Mouse (Mus musculus) heart, embryonic 16.5 days (tissue): ENCODE measurements around the gene Pa2g4. TPM values are rescaled to one million over a fixed set of nuclear protein-coding genes. Genes with fewer than 3 reads are reported as not detected.
A peak's percentile ranks its signal among the peaks of the same experiment; 100 is the strongest.

Experiments used
- ATAC-seq: fragments of 200-750 bp; cut with Nextera tagmentation; replicated peaks from 2 replicates; pipeline ENCODE4 v1.8.0; 2017; ENCODE audit warnings: moderate number of reproducible peaks; ENCODE audit not compliant: insufficient read depth, low FRiP score; ENCODE audit errors: extremely low read depth
- H3K27ac ChIP-seq: fragments of 300-500 bp; sonication (generic); 2 replicates; pipeline ENCODE4 v1.5.1; 2014; ENCODE audit warnings: mild to moderate bottlenecking, low read length, control low read depth, moderate library complexity
- H3K27me3 ChIP-seq: fragments of 300-500 bp; sonication (generic); 2 replicates; pipeline ENCODE4 v1.6.1; 2014; ENCODE audit warnings: low read length, mixed read lengths; ENCODE audit not compliant: control insufficient read depth, insufficient read depth
- H3K36me3 ChIP-seq: fragments of 300-500 bp; sonication (generic); 2 replicates; pipeline ENCODE4 v1.6.1; 2014; ENCODE audit not compliant: control insufficient read depth, insufficient read depth
- H3K4me1 ChIP-seq: fragments of 300-500 bp; sonication (generic); 2 replicates; pipeline ENCODE4 v1.6.1; 2014; ENCODE audit warnings: low read length, mixed read lengths; ENCODE audit not compliant: control insufficient read depth, insufficient read depth
- H3K4me2 ChIP-seq: fragments of 300-500 bp; sonication (generic); 2 replicates; pipeline ENCODE4 v1.6.1; 2014; ENCODE audit warnings: low read depth, mild to moderate bottlenecking, control low read depth, low read length
- H3K4me3 ChIP-seq: fragments of 300-500 bp; sonication (generic); 2 replicates; pipeline ENCODE4 v1.5.1; 2014; ENCODE audit warnings: mild to moderate bottlenecking, control low read depth, low read length
- H3K9ac ChIP-seq: fragments of 300-500 bp; sonication (generic); 2 replicates; pipeline ENCODE4 v1.6.1; 2014; ENCODE audit warnings: low read length, control low read depth
- H3K9me3 ChIP-seq: fragments of 300-500 bp; sonication (generic); replicated peaks from 2 replicates; pipeline ENCODE4 v1.6.1; 2016; ENCODE audit warnings: low read length; ENCODE audit not compliant: control insufficient read depth
- WGBS: fragments of 180-500 bp; shearing (Covaris S2); extraction: QIAGEN DNeasy Blood & Tissue Kit; methylation state at CpG from one replicate; pipeline ENCODE4 v1.1.7; 2014; 5-methylcytosine and 5-hydroxymethylcytosine counted together
- polyA plus RNA-seq: library from polyadenylated mRNA; unstranded; fragments of >200 nt; fragmentation: Nextera tagmentation; extraction: Ambion mirVana; gene quantifications from 2 replicates; pipeline ENCODE4 v1.2.1, GENCODE M21; 2015

The Pa2g4 gene
- polyA plus RNA-seq, 1 experiment from 2014 or later: 150 TPM

DNA sequence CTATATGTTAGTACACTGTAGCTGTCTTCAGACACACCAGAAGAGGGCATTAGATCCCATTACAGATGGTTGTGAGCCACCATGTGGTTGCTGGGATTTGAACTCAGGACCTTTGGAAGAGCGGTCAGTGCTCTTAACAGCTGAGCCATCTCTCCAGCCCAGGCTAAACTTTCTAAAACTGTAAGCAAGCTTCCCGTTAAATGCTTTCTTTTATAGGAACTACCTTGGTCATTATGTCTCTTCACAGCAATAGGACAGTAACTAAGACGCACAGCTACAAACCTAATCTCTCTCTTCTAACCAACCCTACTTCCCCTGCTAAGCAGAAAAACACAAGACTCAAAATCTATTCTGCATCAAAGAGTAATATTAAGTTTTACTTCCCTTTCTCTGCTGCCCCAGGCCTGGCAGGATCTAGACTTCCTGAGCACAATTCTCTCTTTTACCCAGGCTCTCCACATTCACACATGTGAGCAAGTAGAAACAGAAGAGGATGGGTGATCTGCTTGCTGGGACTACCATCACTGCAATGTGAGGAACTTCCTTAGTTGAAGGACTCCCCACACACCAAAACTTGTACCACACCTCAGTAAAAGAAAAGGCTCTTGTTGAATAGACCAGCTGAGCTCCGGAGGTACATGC, 30.0 kb downstream of the Pa2g4 start:
- Histone ChIP-seq H3K27ac (peak overlapping the region; percentile 45; the same call in 1 of the 2 replicates), H3K9ac (peak overlapping the region; percentile 42), H3K9me3 (no peaks in the 10 kb centered on the region), H3K4me2 (peak overlapping the region; percentile 61), H3K27me3 (no peaks in the 10 kb centered on the region), H3K36me3 (no peaks in the 10 kb centered on the region), H3K4me3 (peak overlapping the region; percentile 27), H3K4me1 (peaks cover 4% of the 10 kb centered on the region; the same call in 1 of the 2 replicates)
- WGBS: 79% methylated on average over 4 of the region's 4 CpGs
- 0 out of 2 replicates have a peak, but pooled peaks have one; percentile 12 for ATAC-seq

DNA sequence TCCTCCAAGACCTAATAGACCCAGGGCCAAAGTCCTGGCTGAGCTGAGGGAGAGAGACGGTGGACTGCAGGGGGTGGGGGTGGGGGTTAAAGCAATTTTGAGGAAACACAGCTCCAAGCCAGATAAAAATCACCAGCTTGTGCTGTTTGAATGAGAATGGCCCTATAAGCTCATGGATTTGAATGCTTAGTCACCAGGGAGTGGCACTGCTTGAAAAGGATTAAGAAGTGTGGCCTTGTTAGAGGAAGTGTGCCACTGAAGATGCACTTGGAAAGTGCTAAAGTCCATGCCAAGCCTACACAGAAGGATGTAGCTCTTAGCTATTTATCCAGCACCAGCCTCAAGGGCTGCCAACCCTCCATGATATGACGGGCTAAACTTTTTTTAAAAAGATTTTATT, 30.6 kb downstream of the Pa2g4 start:
- peaks cover 4% of the 10 kb centered on the region; the same call in 1 of the 2 replicates for H3K4me1 ChIP-seq
- no peak overlapping the region for H3K4me3 ChIP-seq
- no peak for ATAC-seq
- WGBS: 87% methylated on average over 2 of the region's 2 CpGs
- H3K27me3 ChIP-seq: no peaks in the 10 kb centered on the region
- H3K9me3 ChIP-seq: no peaks in the 10 kb centered on the region
- H3K4me2 ChIP-seq: no peak overlapping the region
- H3K27ac ChIP-seq: no peak overlapping the region
- no peak overlapping the region for H3K9ac ChIP-seq
- H3K36me3 ChIP-seq: no peaks in the 10 kb centered on the region

DNA sequence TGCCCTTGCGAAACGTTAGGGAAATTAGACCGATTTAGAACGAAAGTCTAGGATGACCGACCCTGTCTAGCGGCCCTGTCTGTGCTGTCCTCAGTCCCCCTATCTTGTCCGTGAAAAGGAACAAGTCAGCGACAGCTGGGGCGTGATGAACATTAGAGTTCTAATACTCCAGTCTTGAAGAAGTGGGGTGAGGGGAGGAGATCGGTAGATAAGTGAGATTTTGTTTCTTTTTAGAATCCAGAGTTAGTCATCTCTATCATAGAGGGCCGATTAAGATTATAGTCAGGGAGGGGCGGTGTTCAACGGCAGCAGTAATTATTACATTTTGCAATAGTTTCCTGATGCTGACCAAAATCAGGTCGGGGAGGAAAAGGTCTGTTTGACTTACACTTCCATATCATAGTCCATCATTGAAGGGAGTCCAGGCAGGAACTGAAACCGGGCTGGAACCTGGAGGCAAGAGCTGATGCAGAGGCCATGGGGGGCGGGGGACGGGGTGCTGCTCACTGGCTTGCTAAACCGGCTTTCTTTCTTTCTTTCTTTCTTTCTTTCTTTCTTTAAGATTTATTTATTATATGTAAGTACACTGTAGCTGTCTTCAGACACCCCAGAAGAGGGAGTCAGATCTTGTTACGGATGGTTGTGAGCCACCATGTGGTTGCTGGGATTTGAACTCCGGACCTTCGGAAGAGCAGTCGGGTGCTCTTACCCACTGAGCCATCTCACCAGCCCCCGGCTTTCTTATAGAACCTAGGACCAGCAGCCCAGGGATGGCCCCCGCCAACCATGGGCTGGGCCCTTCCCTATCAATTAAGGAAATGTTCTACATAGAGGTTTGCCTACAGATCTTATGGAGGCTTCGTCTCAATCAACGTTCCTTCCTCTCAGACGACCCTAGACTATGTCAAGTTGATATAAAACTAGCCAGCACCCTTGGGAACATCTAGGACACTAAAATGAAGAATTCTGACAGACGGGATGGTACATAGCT, 39.1 kb downstream of the Pa2g4 start:
- peak overlapping the region; percentile 99 for H3K4me2 ChIP-seq
- H3K27me3 ChIP-seq: no peaks in the 10 kb centered on the region
- H3K9me3 ChIP-seq: no peaks in the 10 kb centered on the region
- peaks cover 2% of the 10 kb centered on the region for H3K36me3 ChIP-seq
- H3K27ac ChIP-seq: peak overlapping the region; percentile 81
- WGBS: 26% methylated on average over 28 of the region's 28 CpGs
- H3K9ac ChIP-seq: peak overlapping the region; percentile 61
- no peak for ATAC-seq
- H3K4me3 ChIP-seq: peak overlapping the region; percentile 95
- H3K4me1 ChIP-seq: peaks cover 7% of the 10 kb centered on the region

DNA sequence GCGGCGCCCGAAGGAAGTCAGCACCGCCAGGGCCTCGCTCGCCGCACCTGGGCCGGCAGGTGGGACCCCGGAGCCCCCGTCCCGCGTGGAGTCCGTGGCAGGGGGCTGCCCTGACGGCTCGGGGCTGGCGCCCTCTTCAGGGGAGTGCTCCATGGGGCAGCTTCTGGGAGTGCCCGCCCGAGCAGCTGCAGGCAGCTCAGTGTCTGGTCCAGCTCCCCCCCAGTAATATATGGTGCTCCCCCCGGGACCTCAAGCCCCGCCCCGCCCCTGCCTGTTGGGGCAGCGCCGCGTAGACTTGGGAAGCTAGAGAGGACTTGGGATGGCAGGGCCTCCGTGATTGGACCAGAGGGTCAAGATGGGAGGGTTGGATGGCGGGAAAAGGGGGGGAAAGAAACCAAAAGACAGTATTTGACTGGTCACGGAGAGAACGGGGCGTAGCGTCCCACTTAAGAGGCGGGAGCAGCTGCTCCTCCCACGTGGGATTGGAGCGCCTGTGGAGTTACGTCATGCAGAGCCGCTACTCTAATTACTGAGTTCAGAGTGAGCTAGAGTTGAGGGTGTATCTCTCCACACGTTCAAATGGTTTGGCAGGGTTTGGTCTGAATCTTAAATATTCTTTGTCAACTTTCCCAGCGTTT, 40.0 kb downstream of the Pa2g4 start, which contains the start of gene Esyt1:
Esyt1 (minus strand) TSS at position 201 of the 638 bp plus-strand sequence.
- Histone ChIP-seq H3K4me1 (peaks cover 7% of the 10 kb centered on the region), H3K36me3 (peaks cover 9% of the 10 kb centered on the region), H3K27ac (peak within 1 kb of the TSS; percentile 88), H3K9ac (peak within 1 kb of the TSS; percentile 91), H3K4me2 (peak within 1 kb of the TSS; percentile 99), H3K4me3 (peak within 1 kb of the TSS; percentile 95), H3K27me3 (no peaks in the 10 kb centered on the region), H3K9me3 (no peaks in the 10 kb centered on the region)
- WGBS: under 1% methylated on average over 37 of the region's 37 CpGs
- ATAC-seq: peak; percentile 98

DNA sequence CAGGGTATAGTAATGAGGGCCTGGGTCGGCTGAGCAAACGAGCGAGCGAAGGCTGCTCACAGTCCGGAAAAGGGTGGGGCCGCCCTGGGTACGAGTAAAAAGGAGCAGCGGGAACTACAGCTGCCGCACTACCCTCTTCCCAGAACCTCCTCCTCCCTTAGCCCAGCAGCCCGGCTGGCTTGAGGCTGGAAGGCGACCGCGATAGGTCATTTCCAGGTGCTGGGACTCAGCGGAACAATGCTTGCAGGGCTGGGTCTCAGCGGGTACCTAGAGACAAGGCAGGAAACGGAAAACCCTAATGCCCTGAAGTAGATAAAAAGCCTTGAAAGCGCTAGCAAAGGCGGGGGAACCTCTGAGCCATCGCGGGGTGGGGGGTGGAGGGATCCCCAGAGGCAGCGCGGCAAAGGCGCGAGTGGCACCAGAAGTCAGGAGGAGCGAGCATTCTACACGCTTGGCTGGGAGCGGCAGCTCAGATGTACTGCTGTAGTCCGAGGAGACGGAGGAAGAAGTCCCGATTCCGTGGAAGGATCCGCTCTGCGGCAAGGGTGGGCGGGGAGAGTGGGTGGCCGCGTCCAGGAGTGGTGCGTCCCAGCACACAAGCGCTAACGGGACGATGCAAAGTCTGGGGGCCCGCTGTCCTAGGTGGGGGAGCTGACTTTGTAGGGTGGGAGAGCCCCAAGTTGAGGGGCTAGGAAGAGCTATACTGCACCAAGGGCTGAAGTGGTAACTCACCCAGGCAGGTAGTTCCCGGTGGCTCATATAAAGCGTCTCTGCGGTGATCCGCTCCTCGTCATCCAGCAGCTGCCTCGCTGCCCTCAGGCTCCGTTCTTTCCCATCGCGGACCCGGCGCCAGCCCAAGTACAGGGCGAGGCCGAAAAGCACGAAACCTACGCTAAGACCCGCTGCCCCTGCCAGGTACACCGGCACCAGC, 40.8 kb downstream of the Pa2g4 start:
- Histone ChIP-seq H3K4me3 (peak overlapping the region; percentile 95), H3K27ac (peak overlapping the region; percentile 88), H3K9ac (peak overlapping the region; percentile 91), H3K36me3 (peaks cover 13% of the 10 kb centered on the region), H3K27me3 (no peaks in the 10 kb centered on the region), H3K9me3 (no peaks in the 10 kb centered on the region), H3K4me1 (peaks cover 7% of the 10 kb centered on the region), H3K4me2 (peak overlapping the region; percentile 99)
- ATAC-seq: peak; percentile 20
- under 1% methylated on average over 58 of the region's 58 CpGs for WGBS

DNA sequence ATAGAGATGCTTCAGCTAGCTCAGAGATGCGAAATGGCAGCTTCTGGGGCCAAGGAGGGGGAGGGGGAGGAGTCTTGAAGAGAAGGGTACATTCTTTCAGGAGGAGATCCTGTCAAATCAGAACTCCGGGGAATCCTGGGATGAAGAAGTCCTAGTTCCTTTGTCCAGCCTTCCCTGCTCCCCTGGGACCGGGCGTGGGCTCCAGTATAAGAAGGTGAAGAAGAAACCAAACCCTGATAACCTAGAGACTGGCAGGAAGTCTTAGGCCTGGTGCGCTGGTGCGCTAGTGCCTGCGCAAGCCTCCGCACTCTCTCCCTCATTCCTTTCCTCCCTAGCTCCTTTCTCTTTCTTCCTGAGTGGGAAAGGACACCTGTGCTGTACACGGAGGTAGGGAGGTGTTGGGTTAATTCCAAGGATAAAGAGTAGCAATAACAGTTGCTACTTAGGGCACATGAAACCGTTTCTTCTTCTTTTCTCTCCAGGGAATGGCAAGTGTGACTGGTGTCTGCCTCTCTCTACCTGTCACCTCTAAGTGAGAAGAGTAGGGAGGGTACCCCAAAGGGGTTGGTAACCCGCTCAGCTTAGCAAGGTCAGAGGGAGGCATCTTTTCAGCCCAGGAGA, 41.6 kb downstream of the Pa2g4 start:
- peak overlapping the region; percentile 91 for H3K9ac ChIP-seq
- peak overlapping the region; percentile 88 for H3K27ac ChIP-seq
- ATAC-seq: no peak
- WGBS: 40% methylated on average over 11 of the region's 11 CpGs
- H3K36me3 ChIP-seq: peaks cover 15% of the 10 kb centered on the region
- H3K4me3 ChIP-seq: peak overlapping the region; percentile 95
- H3K27me3 ChIP-seq: no peaks in the 10 kb centered on the region
- H3K4me2 ChIP-seq: peak overlapping the region; percentile 99
- H3K9me3 ChIP-seq: no peaks in the 10 kb centered on the region
- H3K4me1 ChIP-seq: peaks cover 7% of the 10 kb centered on the region

DNA sequence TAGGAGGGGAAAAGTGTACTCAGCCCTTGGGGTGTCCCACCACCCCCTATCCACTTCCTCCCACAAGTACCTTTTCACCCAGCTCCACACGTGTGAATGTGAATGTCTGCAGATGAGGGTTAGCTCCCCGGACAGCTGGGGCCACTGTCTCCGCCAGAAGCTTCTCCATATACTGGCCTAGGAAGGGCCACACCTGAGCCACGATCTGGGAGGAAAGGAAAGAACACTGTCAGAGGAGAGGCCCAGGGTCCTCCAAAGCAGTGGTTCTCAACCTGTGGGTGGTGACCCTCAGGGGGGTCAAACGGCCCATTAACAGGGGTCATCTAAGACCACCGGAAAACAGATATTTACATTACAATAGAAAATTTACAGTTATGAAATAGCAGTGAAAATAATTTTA, 43.4 kb downstream of the Pa2g4 start:
- Histone ChIP-seq H3K36me3 (peaks cover 22% of the 10 kb centered on the region), H3K4me1 (peaks cover 7% of the 10 kb centered on the region), H3K4me2 (no peak overlapping the region), H3K9me3 (no peaks in the 10 kb centered on the region), H3K9ac (no peak overlapping the region), H3K27me3 (no peaks in the 10 kb centered on the region), H3K27ac (no peak overlapping the region), H3K4me3 (no peak overlapping the region)
- no peak for ATAC-seq
- 75% methylated on average over 6 of the region's 6 CpGs for WGBS

DNA sequence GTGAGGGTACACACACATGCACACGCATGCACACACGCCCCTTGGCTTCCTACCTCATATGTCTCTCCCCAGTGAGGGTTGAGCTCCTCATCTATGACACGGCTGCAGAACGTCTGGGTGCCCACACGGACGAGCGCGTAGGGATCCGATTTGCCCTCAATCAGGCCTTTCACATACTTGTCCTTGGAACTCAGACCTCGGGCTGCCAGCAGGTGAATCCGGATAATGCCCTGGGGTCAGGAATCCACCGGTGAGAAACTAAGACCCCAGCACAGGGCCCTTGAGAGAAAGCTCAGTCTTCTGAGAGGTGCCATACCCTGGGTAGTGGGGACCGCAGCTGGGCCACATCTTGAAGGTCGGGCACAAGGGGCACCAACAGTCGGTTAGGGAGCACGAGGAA, 45.2 kb downstream of the Pa2g4 start:
- WGBS: 87% methylated on average over 16 of the region's 16 CpGs
- H3K4me1 ChIP-seq: peaks cover 7% of the 10 kb centered on the region
- peaks cover 37% of the 10 kb centered on the region for H3K36me3 ChIP-seq

More for the DNA sequence above, 45.2 kb downstream of the Pa2g4 start:
- H3K27me3 ChIP-seq: no peaks in the 10 kb centered on the region
- ATAC-seq: no peak
- no peak overlapping the region for H3K27ac ChIP-seq
- H3K4me2 ChIP-seq: no peak overlapping the region
- H3K9me3 ChIP-seq: no peaks in the 10 kb centered on the region
- H3K4me3 ChIP-seq: no peak overlapping the region
- no peak overlapping the region for H3K9ac ChIP-seq
